Mouse (Mus musculus): ENCODE results near the gene Ttc34. TPM values are rescaled to one million over a fixed set of nuclear protein-coding genes. Genes with fewer than 3 reads are reported as not detected.

The Ttc34 gene
- 0.52 TPM in 1 of 2 replicates, not detected in the other for total RNA-seq (2021)
- long read RNA-seq, result 0 reads

DNA sequence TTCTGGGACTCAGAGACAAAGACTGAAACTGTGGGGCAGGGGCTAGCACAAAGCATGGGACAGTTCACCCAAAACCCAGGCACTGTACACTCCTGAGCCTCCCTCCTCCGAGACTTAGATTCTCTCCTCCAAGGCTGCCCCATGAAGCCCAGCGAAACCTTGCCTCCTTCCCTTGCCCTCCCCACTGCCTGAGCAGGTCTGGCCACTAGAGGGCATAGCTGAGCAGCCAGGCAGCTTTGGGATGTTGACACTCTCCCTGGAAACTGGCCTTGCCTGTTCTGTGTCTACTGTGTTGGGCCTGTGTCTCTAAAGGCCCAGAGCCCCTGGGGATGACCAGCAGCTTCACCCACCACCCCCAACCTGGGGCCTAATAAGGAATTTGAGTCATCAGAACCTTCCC is at the start of gene Ttc34:
Gene Ttc34 (plus strand): TSS at position 290 of the 400 bp plus-strand sequence.
- DNase-seq, result peak; percentile 69

DNA sequence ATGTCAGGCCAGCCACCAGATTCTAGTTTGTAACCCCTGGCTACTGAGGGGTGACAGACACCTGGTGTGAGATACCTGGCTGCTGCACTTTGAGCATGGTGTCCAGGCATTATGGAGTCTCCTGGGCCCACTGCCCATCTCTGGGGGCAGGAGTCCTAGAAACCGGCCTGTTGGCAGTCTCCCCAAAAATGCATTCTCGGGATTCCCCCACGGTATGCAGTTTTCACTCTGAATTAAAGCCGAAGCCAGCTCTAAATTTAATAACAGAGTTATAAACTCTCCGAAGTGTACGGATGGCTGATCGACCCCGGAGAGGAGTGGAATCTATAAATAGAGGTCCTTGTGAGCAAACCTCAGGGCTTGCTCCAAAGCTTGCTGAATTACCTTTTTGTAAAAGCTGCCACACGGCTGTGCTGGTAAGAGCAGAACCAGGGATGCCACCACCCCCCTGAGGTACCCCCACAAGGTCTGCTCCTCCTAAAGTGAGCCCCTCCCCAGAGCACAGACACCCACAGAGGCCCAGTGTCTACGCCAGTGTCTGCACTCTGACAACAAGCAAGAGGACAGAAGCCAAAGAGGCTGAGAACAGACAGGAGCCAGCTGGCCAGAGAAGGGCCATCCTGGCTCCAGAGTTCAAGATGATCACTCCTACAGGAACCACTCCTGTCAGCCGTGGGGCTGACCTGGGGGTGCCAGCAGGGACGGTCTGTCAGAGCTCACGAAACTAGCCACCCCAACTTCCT is 49.1 kb upstream of the Ttc34 start:
- no peak for DNase-seq

- no peak for DNase-seq
Measured at GRCm38 (mm10) chr4:154791894-154792293, 45.4 kb upstream of the Ttc34 start.

GRCm38 (mm10) chr4:154793499-154793898 is 43.8 kb upstream of the Ttc34 start:
- DNase-seq, result no peak

GRCm38 (mm10) chr4:154797834-154798233 is 39.4 kb upstream of the Ttc34 start:
- DNase-seq, result peak; percentile 42

GRCm38 (mm10) chr4:154800543-154800942 is 36.7 kb upstream of the Ttc34 start:
- DNase-seq, result no peak

DNA sequence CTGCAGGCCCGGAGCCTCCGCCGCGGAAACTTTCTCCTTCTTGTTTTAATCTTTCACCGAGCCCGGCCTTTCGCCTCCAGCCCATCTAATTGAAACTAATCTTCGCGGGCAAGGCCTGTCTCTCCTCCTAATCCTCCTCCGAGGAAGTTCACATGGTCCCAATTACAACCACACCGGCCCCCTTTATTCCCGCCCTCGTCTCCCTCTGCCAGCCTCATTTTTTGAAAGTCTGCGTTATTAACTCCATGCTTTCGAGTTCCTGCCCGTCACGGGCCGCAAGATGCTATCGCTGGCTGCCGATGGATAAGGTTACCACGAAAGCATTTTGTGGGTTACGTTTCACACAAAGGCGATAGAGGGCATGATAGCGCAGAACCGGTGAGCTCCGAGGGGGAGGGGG is 35.0 kb upstream of the Ttc34 start:
- DNase-seq, result no peak

DNA sequence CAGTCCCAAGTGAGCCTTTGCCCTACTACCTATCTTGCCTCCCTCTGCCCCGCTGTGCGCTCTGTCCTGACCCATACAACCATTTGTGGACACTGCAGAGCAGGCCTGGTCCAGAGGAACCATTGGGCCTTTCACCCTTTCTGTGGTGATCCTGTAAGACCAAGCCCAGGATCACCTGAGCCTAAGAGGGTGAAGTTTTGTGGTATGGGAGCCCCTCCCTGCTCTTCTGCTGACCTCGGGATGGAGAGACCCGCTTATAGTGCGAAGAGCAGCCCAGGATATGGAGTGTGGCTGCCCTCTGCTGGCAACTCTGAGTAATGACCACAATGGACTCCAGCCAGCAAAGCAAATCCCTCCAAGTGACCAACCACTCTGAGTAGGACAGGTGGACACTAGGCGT is 11.6 kb upstream of the Ttc34 start:
- peak; percentile 28 for DNase-seq

GRCm38 (mm10) chr4:154826224-154826623 is 11.0 kb upstream of the Ttc34 start:
- no peak for DNase-seq

DNA sequence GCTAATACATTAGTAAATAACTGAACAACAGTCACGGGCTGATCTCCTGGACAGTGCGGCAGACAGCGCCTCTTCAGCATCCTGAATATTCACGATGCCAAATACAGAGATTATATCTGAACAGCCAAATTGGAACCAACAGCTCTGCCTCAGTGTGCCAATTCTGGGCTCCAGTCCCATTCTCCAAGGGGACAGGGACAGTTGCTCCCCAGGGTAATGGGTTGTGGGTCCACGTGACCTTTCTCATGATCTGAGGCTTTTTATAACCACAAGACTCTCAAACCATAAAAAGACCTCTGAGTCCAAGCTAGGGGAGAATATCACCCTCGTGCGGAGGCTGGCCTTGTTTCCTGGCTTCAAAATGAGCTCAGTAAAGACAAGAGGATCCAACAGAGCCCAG is 10.1 kb upstream of the Ttc34 start:
- no peak for DNase-seq

- no peak for DNase-seq
Measured at GRCm38 (mm10) chr4:154827861-154828610, 9.2 kb upstream of the Ttc34 start.

GRCm38 (mm10) chr4:154831915-154832573 is 5.2 kb upstream of the Ttc34 start:
- no peak for DNase-seq

GRCm38 (mm10) chr4:154836183-154836915 is 910 bp upstream of the Ttc34 start:
- no peak for DNase-seq

DNA sequence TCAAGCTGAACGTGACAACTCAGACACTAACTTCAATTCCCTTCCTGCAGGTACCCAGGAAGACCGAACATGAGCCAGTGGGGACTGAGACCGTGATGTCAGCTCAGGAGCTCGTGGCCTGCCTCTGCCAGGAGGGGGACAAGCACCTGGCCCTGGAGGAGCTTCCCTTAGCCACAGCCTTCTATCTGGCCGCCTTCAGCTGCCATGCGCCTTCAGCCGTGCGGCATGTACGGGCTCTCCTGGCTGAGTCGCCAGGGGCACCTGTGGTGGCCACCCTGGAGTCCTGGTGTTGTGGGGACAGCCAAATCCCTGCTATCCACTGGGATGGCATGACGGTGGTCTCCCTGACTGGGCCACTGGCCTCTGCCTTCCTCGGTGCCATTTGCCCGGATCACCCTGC is 1.5 kb downstream of the Ttc34 start:
- DNase-seq, result no peak

DNA sequence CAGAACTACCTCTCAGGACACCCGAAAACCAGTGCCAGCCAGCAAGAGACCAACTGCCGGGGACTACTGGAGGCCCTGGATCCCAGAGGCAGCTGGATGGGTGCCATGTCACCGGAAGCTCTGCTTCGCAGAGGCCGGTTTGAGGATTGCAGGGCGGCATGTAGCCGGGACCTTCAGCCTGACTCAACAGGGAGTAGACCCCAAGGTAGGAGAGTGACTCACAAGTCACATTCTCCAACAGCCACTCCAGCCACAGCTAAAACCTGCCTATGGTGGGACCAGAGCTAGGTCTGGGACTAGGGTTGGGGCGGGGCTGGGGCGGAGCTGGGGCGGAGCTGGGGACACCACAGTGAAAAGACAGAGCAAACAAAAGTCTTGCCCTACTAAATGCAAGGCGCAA is 2.1 kb downstream of the Ttc34 start:
- DNase-seq, result peak; percentile 33

- DNase-seq, result no peak
Measured at GRCm38 (mm10) chr4:154852696-154853095, 15.4 kb downstream of the Ttc34 start.

DNA sequence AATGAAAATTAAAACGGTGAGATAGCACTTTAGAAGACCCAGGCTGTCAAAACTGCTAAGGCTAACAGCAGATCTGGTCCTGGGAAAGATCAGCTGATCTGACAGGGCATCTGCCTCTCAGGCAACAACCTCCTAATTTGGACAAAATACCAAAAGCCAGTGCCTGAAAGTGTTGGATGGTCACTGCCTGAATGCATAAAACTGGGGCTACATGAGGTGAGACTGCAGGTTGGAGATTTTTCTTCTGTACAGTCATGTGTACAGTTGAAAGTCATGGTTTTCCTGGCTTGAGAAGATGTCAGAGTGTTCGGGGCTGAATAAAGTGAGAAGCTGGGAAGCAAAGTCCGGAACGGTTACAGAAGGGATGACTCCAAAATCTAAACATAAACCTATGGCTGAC is 16.6 kb downstream of the Ttc34 start:
- DNase-seq, result no peak

DNA sequence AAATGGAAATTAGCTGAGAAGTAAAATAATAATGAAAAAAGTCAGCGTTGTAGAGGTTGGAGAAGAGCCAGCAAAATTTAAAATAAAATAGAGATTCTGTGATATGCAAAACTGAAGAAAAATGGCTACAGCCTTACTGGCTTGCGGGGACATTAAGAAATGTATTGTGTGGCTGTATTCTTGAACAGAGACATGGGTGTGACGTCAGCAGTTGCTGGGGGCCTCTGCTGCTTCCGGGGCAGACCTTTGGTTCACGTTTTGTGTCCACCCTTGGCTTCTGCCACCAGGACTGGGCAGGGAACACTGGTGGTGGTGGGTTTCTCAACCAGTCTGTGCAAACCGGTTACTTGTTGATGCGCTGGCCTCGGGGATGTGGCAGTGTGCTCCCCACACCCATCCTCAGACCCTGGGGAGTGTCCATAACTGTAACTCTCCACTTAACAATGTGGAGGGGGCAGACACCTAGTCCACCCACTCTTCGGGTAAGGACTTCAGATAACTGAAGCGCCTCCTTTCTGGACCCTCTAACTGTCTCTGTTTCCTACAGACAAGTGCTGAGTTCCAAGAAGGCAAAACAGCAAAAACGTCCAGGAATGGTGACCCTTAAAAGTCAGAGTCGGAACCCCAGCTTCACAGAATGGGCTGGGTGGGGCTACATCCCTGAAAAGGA is 17.6 kb downstream of the Ttc34 start:
- DNase-seq, result no peak

DNA sequence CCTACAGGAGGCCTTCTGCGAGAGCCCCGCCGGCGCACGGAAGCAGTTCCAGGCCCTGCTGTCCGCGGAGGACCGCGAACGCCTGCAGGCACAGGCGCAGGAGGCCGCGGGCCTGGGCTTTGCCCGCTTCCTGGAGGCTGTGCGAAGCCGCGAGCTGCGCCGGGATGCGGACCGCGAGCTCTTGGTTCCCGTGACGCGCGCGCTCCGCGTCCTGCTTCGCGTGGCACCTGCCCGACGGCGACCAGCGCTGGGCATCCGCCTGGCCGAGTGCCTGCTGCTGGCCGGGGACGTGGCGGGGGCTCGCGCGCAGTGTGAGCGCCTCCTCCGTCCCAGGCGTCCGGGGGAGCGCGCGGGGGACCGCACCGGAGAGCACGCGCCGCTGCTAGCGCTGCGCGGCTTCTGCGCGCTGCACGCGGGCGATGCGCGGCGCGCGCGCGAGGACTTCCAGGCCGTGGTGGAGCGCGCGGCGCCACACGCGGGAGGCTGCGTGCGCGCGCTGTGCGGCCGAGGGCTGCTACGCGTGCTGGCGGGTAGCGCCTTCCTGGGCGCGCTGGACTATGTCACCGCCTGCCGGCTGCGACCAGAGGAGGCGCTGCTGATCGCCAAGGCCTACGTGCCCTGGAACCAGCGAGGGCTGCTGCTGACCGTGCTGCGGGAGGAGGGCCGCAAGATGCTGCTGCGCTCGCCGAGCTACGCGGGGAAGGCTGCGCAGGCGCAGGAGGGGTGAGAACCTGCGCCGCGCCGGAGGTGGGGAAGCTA is 18.6 kb downstream of the Ttc34 start:
- DNase-seq, result peak; percentile 78

GRCm38 (mm10) chr4:154856480-154856837 is 19.2 kb downstream of the Ttc34 start:
- DNase-seq, result no peak

DNA sequence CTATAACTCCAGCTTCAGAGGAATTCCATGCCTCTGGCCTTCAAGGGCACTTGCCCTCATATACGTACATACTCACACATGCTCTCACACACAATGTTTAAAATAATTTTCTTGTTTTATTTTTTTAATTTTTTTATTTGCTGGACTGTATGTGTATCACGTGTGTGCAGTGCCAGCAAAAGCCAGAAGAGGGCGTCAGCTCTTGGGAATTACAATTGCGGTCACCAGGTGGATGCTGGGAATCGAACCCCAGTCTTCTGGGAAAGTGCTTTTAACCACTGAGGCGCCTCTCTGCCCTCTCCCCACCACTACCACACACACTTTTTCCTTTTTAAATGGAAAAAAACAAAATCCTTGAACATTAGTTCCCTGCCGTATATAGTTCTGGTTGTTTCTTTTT is 19.6 kb downstream of the Ttc34 start:
- no peak for DNase-seq

Data from adrenal gland, postnatal 25 days (tissue).